Mouse (Mus musculus): Measurements from ENCODE around the gene C3.

C3 gene

GRCm38 (mm10) chr17:57170616-57171260 lies 57.2 kb downstream of the C3 start:
- no peak for DNase-seq (ENCODE audit: extremely low read depth, low read depth, low spot score)

DNA sequence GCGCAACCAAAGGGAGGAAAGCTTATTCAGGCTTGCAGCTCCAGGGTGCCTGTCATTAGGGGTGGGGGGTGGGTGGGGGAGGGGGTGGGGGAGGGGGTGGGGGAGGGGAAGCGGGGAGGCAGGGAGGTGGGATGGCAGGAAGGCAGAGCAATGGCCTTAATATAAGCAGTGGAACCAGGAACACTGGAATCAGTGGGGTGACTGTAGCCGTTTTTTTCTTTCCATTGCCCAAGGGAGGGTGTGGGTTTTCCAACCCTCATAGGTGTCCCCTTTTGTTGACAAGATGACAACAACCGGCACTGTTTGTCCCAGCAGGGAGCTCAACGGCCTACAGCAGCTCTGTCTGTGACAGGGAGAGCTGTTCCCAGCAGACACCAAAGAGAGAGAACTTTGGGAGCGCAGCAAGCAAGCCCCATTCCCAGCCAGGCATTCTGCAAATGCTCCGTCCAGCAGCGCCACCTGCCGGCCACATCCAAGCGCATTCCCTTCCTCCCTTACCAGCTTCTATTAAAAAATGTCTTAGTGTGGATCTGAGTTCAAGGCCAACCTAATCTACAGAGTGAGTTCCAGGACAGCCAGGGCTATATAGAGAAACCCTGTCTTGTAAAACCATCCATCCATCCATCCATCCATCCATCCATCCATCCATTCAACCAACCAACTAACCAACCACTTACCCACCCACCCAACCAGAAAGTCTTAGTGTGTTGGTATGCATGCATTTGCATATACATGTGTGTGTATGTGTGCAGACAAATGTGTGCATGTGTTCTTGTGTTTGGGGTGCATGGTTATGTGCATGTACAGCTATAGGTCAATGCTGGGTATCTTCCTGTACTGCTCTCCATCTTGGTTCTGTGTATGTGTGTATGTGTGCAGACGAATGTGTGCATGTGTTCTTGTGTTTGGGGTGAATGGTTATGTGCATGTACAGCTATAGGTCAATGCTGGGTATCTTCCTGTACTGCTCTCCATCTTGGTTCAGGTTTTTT lies 60.8 kb downstream of the C3 start:
- no peak for DNase-seq (ENCODE audit: extremely low read depth, low read depth, low spot score)
